Mouse (Mus musculus): ENCODE results near the gene Actr8. TPM values are rescaled to one million over a fixed set of nuclear protein-coding genes. Genes with fewer than 3 reads are reported as not detected.

Gene Actr8
- polyA plus RNA-seq, 1 experiment from 2014 or later: 76.7 TPM

GRCm38 (mm10) chr14:29968075-29968821 lies 9.9 kb upstream of the Actr8 start, which contains the start of gene Selenok:
Gene Selenok, plus strand, starts transcription at chr14:29968308.
- peaks cover 10% of the 10 kb centered on the region for H3K4me1 ChIP-seq
- H3K27me3 ChIP-seq: no peaks in the 10 kb centered on the region
- peak within 1 kb of the TSS; percentile 73 for H3K4me2 ChIP-seq (replicated peaks)
- H3K27ac ChIP-seq: peak within 1 kb of the TSS; percentile 76
- peak within 1 kb of the TSS; percentile 92 for H3K4me3 ChIP-seq
- ATAC-seq (ENCODE audit: insufficient number of reproducible peaks, insufficient read depth, low FRiP score, low TSS enrichment): peak; percentile 100
- H3K9ac ChIP-seq: peak within 1 kb of the TSS; percentile 87
- under 1% methylated on average over 49 of the region's 49 CpGs for WGBS
- H3K9me3 ChIP-seq: no peaks in the 10 kb centered on the region
- peaks cover 28% of the 10 kb centered on the region for H3K36me3 ChIP-seq

- ATAC-seq (ENCODE audit: insufficient number of reproducible peaks, insufficient read depth, low FRiP score, low TSS enrichment): no peak
- Histone ChIP-seq H3K9me3 (no peaks in the 10 kb centered on the region), H3K4me2 (replicated peaks) (no peak overlapping the region), H3K4me1 (peaks cover 10% of the 10 kb centered on the region), H3K36me3 (peaks cover 50% of the 10 kb centered on the region), H3K27ac (no peak overlapping the region), H3K4me3 (no peak overlapping the region), H3K27me3 (no peaks in the 10 kb centered on the region), H3K9ac (no peak overlapping the region)
- 94% methylated on average over 7 of the region's 7 CpGs for WGBS
These were observed 6.7 kb upstream of the Actr8 start for GRCm38 (mm10) chr14:29971446-29971845.

GRCm38 (mm10) chr14:29971993-29972392 lies 6.1 kb upstream of the Actr8 start:
- no peaks in the 10 kb centered on the region for H3K9me3 ChIP-seq
- H3K9ac ChIP-seq: no peak overlapping the region
- no peak for ATAC-seq (ENCODE audit: insufficient number of reproducible peaks, insufficient read depth, low FRiP score, low TSS enrichment)
- 83% methylated on average over 5 of the region's 5 CpGs for WGBS
- H3K4me3 ChIP-seq: no peak overlapping the region
- H3K27ac ChIP-seq: no peak overlapping the region
- H3K36me3 ChIP-seq: peaks cover 50% of the 10 kb centered on the region
- H3K4me2 ChIP-seq (replicated peaks): no peak overlapping the region
- peaks cover 10% of the 10 kb centered on the region for H3K4me1 ChIP-seq
- no peaks in the 10 kb centered on the region for H3K27me3 ChIP-seq

- no peak for ATAC-seq (ENCODE audit: insufficient number of reproducible peaks, insufficient read depth, low FRiP score, low TSS enrichment)
- Histone ChIP-seq H3K27me3 (no peaks in the 10 kb centered on the region), H3K36me3 (peaks cover 54% of the 10 kb centered on the region), H3K9ac (no peak overlapping the region), H3K9me3 (0 out of 2 replicates have a peak, but pooled peaks cover 6% of the 10 kb centered on the region), H3K4me1 (peaks cover 9% of the 10 kb centered on the region; the same call in 1 of the 2 replicates), H3K4me2 (replicated peaks) (no peak overlapping the region), H3K4me3 (no peak overlapping the region), H3K27ac (no peak overlapping the region)
- WGBS: 93% methylated on average over 6 of the region's 6 CpGs
These were observed 1.2 kb upstream of the Actr8 start for GRCm38 (mm10) chr14:29976927-29977326.

- H3K4me1 ChIP-seq: peaks cover 9% of the 10 kb centered on the region; the same call in 1 of the 2 replicates
- H3K4me2 ChIP-seq (replicated peaks): no peak overlapping the region
- H3K27ac ChIP-seq: no peak overlapping the region
- WGBS: 95% methylated on average over 10 of the region's 10 CpGs
- 0 out of 2 replicates have a peak, but pooled peaks cover 6% of the 10 kb centered on the region for H3K9me3 ChIP-seq
- peaks cover 59% of the 10 kb centered on the region for H3K36me3 ChIP-seq
- ATAC-seq (ENCODE audit: insufficient number of reproducible peaks, insufficient read depth, low FRiP score, low TSS enrichment): no peak
- no peak overlapping the region for H3K9ac ChIP-seq
- H3K4me3 ChIP-seq: no peak overlapping the region
- no peaks in the 10 kb centered on the region for H3K27me3 ChIP-seq
These were observed 2.5 kb downstream of the Actr8 start for GRCm38 (mm10) chr14:29980447-29981205.

- Histone ChIP-seq H3K4me1 (no peaks in the 10 kb centered on the region), H3K4me3 (no peak overlapping the region), H3K36me3 (peaks cover 99% of the 10 kb centered on the region), H3K27me3 (no peaks in the 10 kb centered on the region), H3K27ac (no peak overlapping the region), H3K9ac (no peak overlapping the region), H3K9me3 (0 out of 2 replicates have a peak, but pooled peaks cover 1% of the 10 kb centered on the region), H3K4me2 (replicated peaks) (no peak overlapping the region)
- no peak for ATAC-seq (ENCODE audit: insufficient number of reproducible peaks, insufficient read depth, low FRiP score, low TSS enrichment)
- 93% methylated on average over 4 of the region's 4 CpGs for WGBS
These were observed 8.0 kb downstream of the Actr8 start for GRCm38 (mm10) chr14:29986096-29986495.

GRCm38 (mm10) chr14:29987276-29987675 lies 9.1 kb downstream of the Actr8 start:
- Histone ChIP-seq H3K9me3 (no peaks in the 10 kb centered on the region), H3K4me3 (no peak overlapping the region), H3K4me1 (no peaks in the 10 kb centered on the region), H3K27me3 (no peaks in the 10 kb centered on the region), H3K27ac (no peak overlapping the region), H3K4me2 (replicated peaks) (no peak overlapping the region), H3K36me3 (peaks cover 99% of the 10 kb centered on the region), H3K9ac (no peak overlapping the region)
- 94% methylated on average over 6 of the region's 6 CpGs for WGBS
- ATAC-seq (ENCODE audit: insufficient number of reproducible peaks, insufficient read depth, low FRiP score, low TSS enrichment): no peak

GRCm38 (mm10) chr14:29987739-29988138 lies 9.6 kb downstream of the Actr8 start:
- no peak overlapping the region for H3K4me2 ChIP-seq (replicated peaks)
- ATAC-seq (ENCODE audit: insufficient number of reproducible peaks, insufficient read depth, low FRiP score, low TSS enrichment): no peak
- H3K9me3 ChIP-seq: no peaks in the 10 kb centered on the region
- H3K4me3 ChIP-seq: no peak overlapping the region
- no peak overlapping the region for H3K27ac ChIP-seq
- peaks cover 99% of the 10 kb centered on the region for H3K36me3 ChIP-seq
- WGBS: 92% methylated on average over 9 of the region's 9 CpGs
- no peak overlapping the region for H3K9ac ChIP-seq
- no peaks in the 10 kb centered on the region for H3K4me1 ChIP-seq
- H3K27me3 ChIP-seq: no peaks in the 10 kb centered on the region

- H3K4me1 ChIP-seq: no peaks in the 10 kb centered on the region
- peaks cover 99% of the 10 kb centered on the region for H3K36me3 ChIP-seq
- no peak overlapping the region for H3K9ac ChIP-seq
- 92% methylated on average over 4 of the region's 4 CpGs for WGBS
- H3K27me3 ChIP-seq: no peaks in the 10 kb centered on the region
- no peak overlapping the region for H3K27ac ChIP-seq
- no peak overlapping the region for H3K4me3 ChIP-seq
- no peaks in the 10 kb centered on the region for H3K9me3 ChIP-seq
- no peak overlapping the region for H3K4me2 ChIP-seq (replicated peaks)
- ATAC-seq (ENCODE audit: insufficient number of reproducible peaks, insufficient read depth, low FRiP score, low TSS enrichment): no peak
These were observed 10.2 kb downstream of the Actr8 start for GRCm38 (mm10) chr14:29988337-29988736.

- Histone ChIP-seq H3K4me2 (replicated peaks) (no peak overlapping the region), H3K4me3 (no peak overlapping the region), H3K27ac (no peak overlapping the region), H3K9ac (no peak overlapping the region), H3K4me1 (0 out of 2 replicates have a peak, but pooled peaks cover 5% of the 10 kb centered on the region), H3K9me3 (no peaks in the 10 kb centered on the region), H3K36me3 (peaks cover 72% of the 10 kb centered on the region), H3K27me3 (no peaks in the 10 kb centered on the region)
- WGBS: 38% methylated on average over 4 of the region's 4 CpGs
- no peak for ATAC-seq (ENCODE audit: insufficient number of reproducible peaks, insufficient read depth, low FRiP score, low TSS enrichment)
These were observed 16.8 kb downstream of the Actr8 start for GRCm38 (mm10) chr14:29994976-29995375.

GRCm38 (mm10) chr14:29996000-29996751 lies 18.0 kb downstream of the Actr8 start:
- no peaks in the 10 kb centered on the region for H3K9me3 ChIP-seq
- ATAC-seq (ENCODE audit: insufficient number of reproducible peaks, insufficient read depth, low FRiP score, low TSS enrichment): no peak
- H3K36me3 ChIP-seq: peaks cover 60% of the 10 kb centered on the region
- WGBS: 91% methylated on average over 11 of the region's 11 CpGs
- no peak overlapping the region for H3K27ac ChIP-seq
- H3K4me2 ChIP-seq (replicated peaks): no peak overlapping the region
- no peak overlapping the region for H3K9ac ChIP-seq
- no peaks in the 10 kb centered on the region for H3K27me3 ChIP-seq
- 0 out of 2 replicates have a peak, but pooled peaks cover 5% of the 10 kb centered on the region for H3K4me1 ChIP-seq
- no peak overlapping the region for H3K4me3 ChIP-seq
